Mouse (Mus musculus): ENCODE measurements around the gene Exoc6b.

Exoc6b gene

DNA sequence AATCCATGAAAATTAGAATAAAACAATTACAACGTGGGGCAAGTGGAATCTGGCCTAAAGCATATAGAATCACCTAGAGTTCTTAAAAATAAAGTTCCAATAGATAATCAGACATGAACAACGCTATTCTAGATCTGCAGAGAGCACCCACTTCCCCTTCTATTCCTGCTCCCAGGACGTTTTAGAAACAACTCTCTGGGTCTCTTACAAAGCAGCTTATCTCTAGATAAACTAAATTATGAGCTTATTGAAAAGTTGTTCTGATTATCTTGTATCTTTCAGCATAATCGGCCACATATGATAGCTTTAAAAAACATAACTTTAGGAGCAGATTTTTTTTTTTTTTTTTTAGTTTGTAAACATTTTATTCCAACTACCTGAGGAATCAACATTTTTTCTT, 185.6 kb downstream of the Exoc6b start:
- in situ Hi-C loops (cut with MboI; ENCODE audit: low sequenced_read_pairs) = no loop called here

DNA sequence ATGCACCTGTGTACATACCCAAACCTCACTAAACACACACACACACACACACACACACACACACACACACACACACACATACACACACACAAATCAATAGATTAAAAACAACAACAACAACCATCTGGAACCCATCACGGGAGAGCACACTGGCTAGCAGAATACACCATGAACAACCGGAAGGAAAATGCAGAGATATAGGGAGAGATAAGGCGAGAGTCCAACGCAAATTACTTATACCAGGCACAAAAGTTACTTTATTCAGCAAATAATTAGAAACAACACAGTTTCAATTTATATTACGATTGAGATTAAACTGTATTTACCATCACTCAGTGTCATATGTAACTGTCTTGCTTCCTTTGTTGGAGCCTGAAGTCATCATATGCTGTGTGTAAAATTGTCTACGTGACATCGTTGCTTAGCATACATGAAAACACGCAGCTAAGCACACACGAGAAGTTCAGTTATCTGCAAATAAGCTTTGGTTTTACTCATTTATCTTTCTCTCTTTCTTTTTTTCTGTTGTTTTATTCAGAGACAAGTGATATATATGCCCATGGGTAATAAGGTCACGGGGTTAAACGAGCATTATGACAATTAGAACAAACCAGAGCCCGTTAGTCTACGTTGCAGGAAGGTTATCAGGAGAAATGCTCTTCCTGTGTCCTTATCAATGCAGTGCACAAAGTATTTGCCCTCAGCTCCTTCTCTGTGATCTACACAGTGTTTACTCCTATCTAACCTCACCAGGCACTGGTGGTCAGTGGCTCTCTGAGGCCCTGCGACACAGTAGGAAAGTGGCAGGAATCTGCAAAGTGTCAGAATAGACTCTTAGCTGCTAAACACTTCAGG, 186.4 kb downstream of the Exoc6b start:
- in situ Hi-C loops (cut with MboI; ENCODE audit: low sequenced_read_pairs) = no loop called here

DNA sequence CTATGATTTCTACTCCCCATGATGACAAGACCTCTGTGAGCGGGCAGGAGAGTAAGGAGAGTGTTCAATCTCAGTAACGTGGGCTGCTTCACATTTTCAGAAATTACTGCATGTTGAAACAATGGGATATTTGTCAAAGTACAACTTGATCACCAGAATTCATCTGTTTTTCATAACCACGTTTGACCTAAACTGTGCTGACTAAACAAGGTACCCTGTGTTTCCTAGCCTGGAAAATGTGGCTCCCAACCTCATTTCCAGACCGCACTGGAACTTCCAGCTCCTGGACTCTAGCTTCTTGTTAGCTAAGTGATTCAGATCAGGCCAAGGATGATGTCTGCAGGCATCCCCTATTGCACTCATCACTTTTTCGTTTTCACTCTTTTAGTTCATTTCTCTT, 193.4 kb downstream of the Exoc6b start:
- in situ Hi-C loops (cut with MboI; ENCODE audit: low sequenced_read_pairs) = no loop called here

DNA sequence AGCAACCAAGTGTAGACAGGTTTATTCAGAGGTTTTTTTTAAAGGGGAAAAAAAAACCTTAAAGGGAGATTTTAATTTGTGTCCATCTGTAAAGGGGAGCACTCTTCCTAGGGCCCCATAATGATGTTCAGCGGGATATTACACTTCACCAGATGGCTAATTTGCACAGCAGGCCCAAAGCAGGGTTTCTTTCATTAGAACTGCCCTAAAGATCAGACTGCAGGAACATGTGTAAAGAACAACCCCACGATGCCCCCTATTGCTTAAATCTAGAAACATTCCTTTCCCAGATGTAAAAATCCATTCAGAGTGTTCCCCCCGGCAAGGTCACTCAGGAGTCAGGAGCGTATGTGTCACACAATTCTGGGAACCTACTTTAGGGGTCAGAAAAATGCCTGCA, 202.2 kb downstream of the Exoc6b start:
- in situ Hi-C loops (cut with MboI; ENCODE audit: low sequenced_read_pairs) = no loop called here

DNA sequence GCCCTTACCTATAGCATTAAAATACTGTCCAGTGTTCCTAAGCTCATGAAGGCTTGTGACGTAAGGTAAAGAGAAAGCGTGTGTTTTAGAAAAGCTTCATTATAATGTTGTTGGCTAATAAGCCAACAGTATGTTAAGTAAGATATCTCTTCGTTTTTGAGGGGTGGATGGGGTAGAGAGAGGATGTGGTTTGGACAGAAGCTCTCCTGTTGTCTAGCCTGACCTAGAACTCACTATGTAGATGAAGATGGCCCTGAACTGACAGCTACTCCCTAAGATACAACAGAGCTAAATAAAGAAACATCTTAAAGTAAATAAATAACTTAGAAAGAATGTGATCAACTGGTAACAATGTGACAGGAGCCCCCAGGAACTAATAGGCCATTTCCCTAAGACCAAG, 204.7 kb downstream of the Exoc6b start:
- in situ Hi-C loops (cut with MboI; ENCODE audit: low sequenced_read_pairs) = no loop called here

DNA sequence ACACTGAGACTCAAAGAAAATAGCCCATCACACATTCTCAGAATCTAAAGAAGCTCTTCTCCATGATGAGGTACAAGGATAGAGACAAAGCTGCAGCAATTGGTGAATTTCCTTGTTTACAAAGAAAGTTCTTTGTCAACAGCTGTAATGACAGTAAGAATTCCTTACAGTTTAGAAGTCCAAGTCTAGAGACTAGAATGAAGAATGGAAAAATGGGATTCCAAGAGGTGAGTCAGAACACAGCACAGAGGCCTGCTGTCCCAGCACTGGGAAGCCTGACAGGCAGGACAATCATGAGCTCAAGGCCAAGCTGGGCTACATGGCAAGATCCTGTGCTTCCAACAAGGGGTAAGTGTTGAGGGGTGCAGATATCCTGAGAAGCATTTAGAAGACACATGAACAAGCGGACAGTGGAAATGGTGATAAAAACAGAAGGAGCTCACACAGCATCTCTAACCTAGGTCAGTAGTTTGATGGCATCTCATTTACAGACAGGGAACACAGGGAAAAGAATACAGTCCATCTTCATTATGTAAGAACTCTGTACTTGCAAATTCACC, 205.4 kb downstream of the Exoc6b start:
- in situ Hi-C loops (cut with MboI; ENCODE audit: low sequenced_read_pairs) = no loop called here

DNA sequence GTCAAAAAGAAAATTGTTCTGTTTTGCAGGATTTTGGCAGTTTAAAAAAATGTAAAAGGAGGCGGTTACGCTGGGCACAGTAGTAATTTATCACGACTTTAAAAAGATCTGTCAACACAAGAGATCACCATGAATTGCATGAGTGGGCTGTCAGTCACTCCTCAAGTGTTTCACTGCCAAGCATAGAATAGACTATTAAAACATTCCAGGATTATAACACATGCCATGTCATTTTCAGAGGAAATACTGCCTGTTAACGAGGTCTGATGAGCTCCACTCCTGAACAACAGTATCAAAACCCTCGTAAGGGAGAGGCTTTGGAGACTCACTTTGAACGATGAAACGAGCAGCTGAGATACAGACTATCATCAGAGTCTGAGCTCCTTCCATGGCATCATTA, 223.6 kb downstream of the Exoc6b start:
- in situ Hi-C loops (cut with MboI; ENCODE audit: low sequenced_read_pairs) = no loop called here

DNA sequence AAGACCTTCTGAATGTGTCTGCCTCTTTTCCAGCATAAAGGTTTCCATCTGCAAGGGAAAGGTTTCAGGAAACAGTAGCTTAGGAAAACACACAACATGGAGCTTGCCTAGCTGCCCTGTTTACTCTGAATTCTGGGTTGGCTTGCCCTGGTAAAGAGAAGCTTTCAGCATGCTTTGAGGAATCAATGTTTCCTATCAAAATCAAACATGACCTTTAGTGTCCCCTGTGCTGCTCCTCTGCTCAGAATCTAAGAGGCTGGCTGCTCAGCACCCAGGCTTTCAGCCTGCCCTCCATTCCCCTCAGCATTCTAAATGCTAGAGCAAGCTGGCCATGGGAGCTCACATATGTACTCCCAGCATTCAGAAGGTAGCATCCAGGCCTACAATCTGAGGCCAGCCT, 228.2 kb downstream of the Exoc6b start:
- in situ Hi-C loops (cut with MboI; ENCODE audit: low sequenced_read_pairs) = no loop called here

DNA sequence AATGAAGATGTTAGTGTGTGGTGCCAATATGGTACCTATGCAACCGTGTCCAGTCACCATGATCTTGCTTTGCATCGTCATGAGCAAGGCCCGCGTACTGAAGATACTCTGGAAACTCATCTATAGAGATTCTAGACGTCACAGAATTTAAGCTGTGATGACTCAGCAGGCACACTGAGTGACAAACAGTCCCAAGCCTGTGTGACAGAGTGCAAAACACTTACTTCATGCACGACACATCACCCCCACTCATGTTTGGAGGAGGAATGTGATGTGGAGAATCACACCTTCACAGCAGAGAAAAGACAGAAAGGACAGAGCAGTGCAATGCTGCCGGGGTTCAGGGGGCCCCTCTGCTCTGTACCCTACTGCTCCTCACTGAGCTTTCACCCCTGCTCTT, 261.8 kb downstream of the Exoc6b start:
- in situ Hi-C loops (cut with MboI; ENCODE audit: low sequenced_read_pairs) = no loop called here

DNA sequence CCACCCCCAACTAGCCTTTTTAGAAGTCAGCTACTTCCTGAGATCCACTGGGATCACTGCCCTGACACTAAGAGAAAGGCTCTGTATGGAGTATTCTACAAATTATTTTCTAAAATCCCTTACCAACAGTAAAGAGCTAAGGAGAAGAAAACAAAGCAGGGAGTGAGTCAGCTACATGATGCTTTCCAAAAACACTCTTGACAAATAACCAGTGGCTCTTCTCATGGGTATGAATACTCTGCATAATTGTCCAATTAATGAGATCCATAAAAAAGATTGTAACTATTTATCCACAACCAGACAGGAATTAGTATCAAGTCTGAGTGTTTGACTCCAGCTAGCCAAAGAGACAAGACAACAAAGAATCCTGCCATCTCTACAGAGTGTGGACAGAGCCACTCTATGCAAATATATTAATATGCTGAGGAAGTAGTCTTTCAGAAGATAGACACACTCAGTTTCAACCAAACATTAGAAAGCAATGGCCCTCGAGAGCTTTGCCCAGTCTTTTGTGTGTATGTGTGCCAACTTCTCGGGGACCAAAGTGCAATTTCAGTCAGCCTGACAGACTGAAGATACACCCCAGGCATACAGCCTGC, 263.1 kb downstream of the Exoc6b start:
- in situ Hi-C loops (cut with MboI; ENCODE audit: low sequenced_read_pairs) = no loop called here

DNA sequence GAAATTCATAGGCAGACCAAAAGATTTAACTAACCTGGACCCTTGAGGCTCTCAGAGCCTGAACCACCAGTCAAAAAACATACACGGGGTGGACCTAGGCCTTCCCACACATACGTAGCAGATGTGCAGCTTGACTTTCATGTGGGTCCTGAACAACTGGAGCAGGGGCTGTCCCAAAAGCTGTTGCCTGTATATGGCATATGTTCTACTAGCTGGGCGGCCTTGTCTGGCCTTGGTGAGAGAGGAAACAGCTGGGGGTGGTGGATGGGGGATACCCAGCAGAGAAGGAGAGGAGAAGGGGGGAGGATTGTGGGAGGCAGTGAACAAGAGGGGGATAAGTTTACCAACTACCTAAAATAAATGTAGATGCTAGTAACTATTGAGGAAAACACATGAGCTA, 270.6 kb downstream of the Exoc6b start:
- in situ Hi-C loops (cut with MboI; ENCODE audit: low sequenced_read_pairs) = no loop called here

DNA sequence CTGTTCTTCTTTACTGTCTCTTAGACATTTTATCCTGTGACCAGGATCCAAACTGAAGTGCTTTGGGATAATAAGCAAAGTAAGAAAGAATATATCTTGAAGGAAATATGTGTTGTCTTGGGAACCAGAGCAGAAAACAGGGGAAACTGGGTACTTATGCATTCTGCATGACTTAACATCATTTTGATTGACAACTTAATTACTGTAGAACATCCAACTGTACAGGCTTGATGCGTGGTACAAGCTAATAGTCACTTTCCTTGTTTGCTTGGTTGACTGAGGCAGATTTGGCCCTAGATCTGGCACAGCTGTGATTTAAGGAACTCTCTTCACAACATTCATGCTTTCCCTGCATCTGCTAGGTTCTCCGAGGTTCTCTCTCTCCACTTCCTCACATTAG, 285.3 kb downstream of the Exoc6b start:
- in situ Hi-C loops (cut with MboI; ENCODE audit: low sequenced_read_pairs) = no loop called here

DNA sequence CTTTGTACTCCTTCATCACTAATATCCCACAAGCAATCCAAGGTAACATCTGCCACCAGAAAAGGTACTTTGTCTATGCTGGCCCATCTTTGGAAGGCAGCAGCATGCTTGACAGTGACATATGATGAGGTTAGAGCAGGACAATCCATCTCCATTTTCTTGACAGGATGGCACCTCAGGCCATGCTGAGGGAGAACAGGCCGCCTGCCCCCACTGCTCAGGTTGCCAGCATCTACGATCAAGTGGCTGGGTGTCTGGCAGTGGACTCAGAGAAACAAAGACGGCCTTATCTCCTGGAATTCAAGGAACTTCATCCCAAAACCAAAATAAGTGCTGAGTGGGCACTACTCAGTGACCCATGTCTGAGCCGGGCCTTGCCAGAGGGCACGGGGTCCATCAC, 289.3 kb downstream of the Exoc6b start:
- in situ Hi-C loops (cut with MboI; ENCODE audit: low sequenced_read_pairs) = no loop called here

DNA sequence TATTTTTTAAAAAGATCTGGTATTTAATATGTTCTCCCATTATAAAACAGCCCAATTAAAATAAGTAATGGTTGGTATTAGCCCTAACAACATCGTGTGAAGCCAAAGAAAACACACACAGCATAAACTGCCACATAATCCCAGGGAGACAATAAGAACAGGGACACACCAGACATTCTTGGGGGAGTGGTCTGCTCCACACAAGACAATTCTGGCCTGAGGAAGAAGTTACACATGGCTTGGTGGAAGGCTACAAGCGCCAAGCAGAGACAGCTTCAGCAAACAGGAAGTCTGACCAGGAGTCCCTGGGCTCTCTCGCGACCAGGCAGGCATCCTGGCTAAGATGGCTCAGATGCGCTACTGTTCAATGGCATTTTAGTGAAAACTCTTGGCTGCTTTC, 290.3 kb downstream of the Exoc6b start:
- in situ Hi-C loops (cut with MboI; ENCODE audit: low sequenced_read_pairs) = no loop called here

DNA sequence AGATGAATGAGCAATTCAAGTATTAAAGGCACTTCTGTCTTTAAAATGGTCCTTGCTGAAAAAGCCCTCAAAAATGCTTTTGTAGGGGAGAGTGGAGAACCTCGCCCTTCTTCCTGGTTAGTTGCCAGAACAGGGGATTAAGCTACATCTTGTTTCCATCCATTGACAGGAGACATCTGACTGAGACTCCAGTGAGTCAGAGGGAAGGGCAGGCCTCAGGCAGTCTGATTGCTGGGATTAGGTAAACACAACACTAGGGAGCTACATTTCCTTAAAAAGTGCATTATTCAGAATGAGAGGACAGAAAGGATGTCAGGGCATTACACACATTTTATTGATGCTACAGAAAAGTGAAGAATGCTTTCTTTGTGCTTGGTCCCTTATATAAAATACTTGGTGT, 293.4 kb downstream of the Exoc6b start:
- in situ Hi-C loops (cut with MboI; ENCODE audit: low sequenced_read_pairs) = no loop called here

DNA sequence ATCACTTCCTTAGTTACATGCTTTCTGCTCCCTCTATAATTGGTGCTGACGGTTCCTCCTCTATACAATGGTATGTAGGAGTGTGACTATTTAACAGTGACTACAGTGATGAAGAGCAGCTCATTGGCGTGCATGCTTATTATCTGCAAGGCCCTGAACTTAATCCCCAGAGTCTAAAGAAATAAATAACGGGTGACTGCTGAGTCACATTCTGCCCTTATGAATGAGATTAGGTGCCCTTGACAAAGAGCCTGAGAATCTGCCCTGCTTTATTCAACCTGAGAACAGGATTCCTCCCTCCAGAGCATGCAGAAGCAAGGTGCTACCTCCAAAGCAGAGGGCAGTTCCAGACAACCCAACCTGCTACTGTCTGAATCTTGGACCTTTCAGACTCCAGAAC, 314.0 kb downstream of the Exoc6b start:
- in situ Hi-C loops (cut with MboI; ENCODE audit: low sequenced_read_pairs) = no loop called here

DNA sequence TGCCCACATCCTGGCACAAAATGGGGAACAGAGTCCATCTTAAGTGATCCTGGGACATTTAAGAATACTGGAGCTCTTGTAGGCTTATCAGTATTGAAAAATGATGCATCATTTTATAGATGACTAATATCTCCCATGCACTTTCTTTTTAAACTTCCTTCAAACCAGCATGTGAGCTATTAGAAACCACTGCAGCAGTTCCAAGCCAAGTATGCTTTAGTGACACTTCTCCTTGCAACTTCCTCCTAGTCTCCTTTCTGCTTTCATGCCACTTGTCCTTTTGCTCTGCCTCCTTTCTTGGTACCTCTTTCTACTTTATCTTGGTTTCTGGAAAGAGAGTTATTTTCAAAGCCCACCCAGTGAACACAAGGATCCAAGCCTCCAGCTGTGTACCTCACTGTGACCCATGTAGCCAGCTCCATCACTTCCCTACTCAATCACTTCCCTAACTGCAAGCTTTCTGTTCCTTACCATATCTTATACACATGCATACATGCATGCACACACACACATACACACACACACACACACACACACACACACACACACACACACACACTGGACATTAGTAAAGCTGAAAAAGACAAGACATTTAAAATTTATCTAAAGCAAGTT, 316.4 kb downstream of the Exoc6b start:
- in situ Hi-C loops (cut with MboI; ENCODE audit: low sequenced_read_pairs) = no loop called here

DNA sequence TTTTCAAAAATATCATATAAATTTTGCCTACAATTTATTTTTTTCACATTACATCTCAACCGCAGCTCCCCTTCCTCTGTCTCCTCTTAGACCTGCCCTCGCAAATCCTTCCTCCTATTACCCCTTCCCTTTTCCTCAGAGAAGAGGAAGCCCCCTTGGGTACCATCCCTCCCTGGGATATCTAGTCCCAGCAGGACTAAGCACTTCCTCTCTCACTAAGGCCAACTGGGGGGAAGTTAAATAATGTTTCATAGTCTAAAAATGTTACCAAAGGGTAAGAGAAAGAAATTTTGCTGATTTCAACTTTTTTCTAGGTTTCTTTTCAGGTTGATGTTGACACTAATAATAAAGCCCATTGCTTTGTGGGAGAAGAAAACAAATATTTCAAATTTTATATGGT, 317.9 kb downstream of the Exoc6b start:
- in situ Hi-C loops (cut with MboI; ENCODE audit: low sequenced_read_pairs) = no loop called here

DNA sequence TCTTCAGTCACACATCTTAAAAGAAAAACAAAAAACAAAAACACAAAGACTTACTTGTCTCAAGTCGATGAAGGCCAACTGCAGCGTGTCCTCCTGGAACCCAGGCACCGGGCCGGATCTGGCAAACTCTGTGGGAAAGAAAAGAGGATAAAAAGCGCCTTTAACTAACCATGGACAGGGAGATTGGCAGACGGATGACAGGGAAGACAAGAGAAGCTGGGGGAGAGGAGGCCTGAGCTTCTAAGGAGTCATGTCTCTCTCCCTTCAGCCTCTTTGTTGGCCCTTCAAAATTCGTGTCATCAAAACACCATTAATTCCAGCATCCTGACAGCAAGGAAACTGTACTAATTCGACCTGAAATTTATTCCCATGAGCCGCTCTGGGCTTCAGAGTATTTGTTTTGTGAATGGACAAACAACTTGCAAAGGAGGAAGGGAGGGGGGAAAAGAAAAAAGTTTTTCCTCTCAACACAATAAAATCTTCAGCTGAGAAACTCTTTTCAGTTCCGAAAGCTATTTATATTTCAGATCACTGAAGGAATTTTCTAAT, 322.4 kb downstream of the Exoc6b start:
- in situ Hi-C loops (cut with MboI; ENCODE audit: low sequenced_read_pairs) = no loop called here

DNA sequence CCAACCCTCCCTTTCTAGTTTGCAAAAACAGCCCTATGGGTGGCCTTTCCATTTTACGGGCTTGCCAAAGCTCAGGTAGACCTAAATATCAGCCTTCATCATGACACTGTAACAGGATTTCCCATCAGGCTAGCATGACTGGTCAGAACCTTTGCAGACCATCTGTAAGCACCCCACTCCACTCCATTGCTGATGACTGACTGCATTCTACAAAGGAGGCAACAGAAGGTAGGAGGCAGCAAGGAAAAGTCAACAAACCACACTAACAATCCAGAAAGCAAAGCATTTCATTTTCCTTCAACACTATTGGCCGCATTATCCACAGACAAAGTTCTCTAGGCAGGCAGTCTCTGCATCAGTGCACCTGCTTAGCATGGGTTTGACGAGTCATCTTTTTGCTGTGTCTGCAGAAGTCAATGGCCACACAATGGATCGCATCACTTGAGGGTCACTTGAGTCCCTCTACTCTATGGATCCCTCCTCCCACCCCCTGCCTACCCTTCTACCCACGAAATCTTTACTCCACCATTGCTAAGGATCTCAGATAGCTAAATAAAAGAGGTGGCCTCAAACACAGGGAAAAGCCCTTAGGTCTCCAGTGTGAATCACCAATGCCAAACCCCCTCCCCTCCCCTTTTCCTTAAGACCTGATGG, 323.0 kb downstream of the Exoc6b start:
- in situ Hi-C loops (cut with MboI; ENCODE audit: low sequenced_read_pairs) = no loop called here

DNA sequence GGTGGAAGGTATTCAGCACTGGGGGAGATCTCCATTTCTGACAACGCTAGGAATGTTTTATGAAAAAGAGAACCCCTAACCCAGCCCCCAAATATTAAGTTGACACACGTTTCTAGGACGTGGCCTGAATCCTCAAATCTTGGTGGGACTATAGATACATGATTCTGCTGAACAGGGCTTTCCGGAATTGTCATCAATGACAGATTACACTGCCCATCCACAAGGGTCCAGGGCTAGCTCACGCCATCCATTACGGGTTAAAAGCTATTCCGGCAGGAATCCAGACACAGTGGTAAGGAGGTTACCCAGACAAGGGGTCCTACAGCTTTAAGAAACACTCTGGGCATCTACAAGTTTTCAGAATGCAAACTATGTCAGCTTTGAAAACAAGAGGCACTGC, 323.7 kb downstream of the Exoc6b start:
- in situ Hi-C loops (cut with MboI; ENCODE audit: low sequenced_read_pairs) = no loop called here
